Mouse (Mus musculus): ENCODE data around the gene Gm6588.

DNA sequence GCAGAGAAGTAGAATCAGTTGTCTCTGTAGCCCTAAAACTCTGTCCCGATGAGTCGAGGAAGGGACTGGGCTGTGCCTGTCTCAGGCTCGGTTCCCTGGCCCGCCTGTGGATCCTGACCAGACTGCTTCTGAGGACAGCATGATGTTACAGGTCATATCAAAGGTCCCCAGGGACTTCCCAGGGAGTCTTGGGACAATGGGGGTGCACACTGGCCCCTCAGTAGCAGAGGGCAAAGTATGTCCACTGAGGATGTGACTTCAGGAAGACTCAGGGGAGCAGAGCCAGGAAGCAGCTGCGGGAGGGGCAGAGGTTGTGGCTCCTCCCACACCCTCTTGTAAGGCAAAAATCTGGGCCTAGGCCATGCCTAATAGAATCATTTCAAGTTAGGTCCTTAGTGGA, 37.2 kb downstream of the Gm6588 start:
- TF ChIP-seq TAL1 (IDR thresholded peaks at IDR 0.05; ENCODE audit: low read length), result no peak
- TF ChIP-seq GATA1 (IDR thresholded peaks at IDR 0.05; ENCODE audit: low read length), result no peak

Measured in erythroblast, embryonic 14.5 days (primary cell).